Mouse (Mus musculus) liver, embryonic 15.5 days (tissue): ENCODE measurements around the gene A730061H03Rik. TPM values are rescaled to one million over a fixed set of nuclear protein-coding genes. Genes with fewer than 3 reads are reported as not detected.
A peak's percentile ranks its signal among the peaks of the same experiment; 100 is the strongest.

Experiments used
- ATAC-seq: fragments of 200-750 bp; cut with Nextera tagmentation; 2 replicates; pipeline ENCODE4 v1.8.0; 2017; ENCODE audit warnings: moderate number of reproducible peaks, mild to moderate bottlenecking, moderate library complexity; ENCODE audit not compliant: insufficient read depth
- H3K27ac ChIP-seq: fragments of 300-500 bp; sonication (generic); replicated peaks from 2 replicates; pipeline ENCODE4 v1.5.1; 2015; ENCODE audit warnings: mild to moderate bottlenecking, inconsistent platforms
- H3K27me3 ChIP-seq: fragments of 300-500 bp; sonication (generic); 2 replicates; pipeline ENCODE4 v1.6.1; 2015; ENCODE audit warnings: mild to moderate bottlenecking, inconsistent platforms
- H3K36me3 ChIP-seq: fragments of 300-500 bp; sonication (generic); replicated peaks from 2 replicates; pipeline ENCODE4 v1.6.1; 2015; ENCODE audit warnings: moderate library complexity, mild to moderate bottlenecking, inconsistent platforms
- H3K4me1 ChIP-seq: fragments of 300-500 bp; sonication (generic); replicated peaks from 2 replicates; pipeline ENCODE4 v1.6.1; 2015; ENCODE audit warnings: inconsistent platforms
- H3K4me2 ChIP-seq: fragments of 300-500 bp; sonication (generic); 2 replicates; pipeline ENCODE4 v1.6.1; 2015; ENCODE audit warnings: moderate library complexity, mild to moderate bottlenecking, inconsistent platforms
- H3K4me3 ChIP-seq: fragments of 300-500 bp; sonication (generic); replicated peaks from 2 replicates; pipeline ENCODE4 v1.5.1; 2015; ENCODE audit warnings: mild to moderate bottlenecking, inconsistent platforms
- H3K9ac ChIP-seq: fragments of 300-500 bp; sonication (generic); 2 replicates; pipeline ENCODE4 v1.6.1; 2015; ENCODE audit warnings: moderate library complexity, mild to moderate bottlenecking, inconsistent platforms
- H3K9me3 ChIP-seq: fragments of 300-500 bp; sonication (generic); replicated peaks from 2 replicates; pipeline ENCODE4 v1.6.1; 2016; ENCODE audit warnings: inconsistent platforms
- WGBS: fragments of 180-500 bp; shearing (Covaris S2); methylation state at CpG from one replicate; pipeline ENCODE4 v1.1.7; 2015; ENCODE audit warnings: mixed read lengths; ENCODE audit not compliant: insufficient replicate concordance; 5-methylcytosine and 5-hydroxymethylcytosine counted together
- polyA plus RNA-seq: library from polyadenylated mRNA; unstranded; fragments of >200 nt; fragmentation: Nextera tagmentation; extraction: Ambion mirVana; gene quantifications from 2 replicates; pipeline ENCODE4 v1.2.1, GENCODE M21; 2015

A730061H03Rik gene
- polyA plus RNA-seq, 1 experiment from 2014 or later: 1.6 TPM

DNA sequence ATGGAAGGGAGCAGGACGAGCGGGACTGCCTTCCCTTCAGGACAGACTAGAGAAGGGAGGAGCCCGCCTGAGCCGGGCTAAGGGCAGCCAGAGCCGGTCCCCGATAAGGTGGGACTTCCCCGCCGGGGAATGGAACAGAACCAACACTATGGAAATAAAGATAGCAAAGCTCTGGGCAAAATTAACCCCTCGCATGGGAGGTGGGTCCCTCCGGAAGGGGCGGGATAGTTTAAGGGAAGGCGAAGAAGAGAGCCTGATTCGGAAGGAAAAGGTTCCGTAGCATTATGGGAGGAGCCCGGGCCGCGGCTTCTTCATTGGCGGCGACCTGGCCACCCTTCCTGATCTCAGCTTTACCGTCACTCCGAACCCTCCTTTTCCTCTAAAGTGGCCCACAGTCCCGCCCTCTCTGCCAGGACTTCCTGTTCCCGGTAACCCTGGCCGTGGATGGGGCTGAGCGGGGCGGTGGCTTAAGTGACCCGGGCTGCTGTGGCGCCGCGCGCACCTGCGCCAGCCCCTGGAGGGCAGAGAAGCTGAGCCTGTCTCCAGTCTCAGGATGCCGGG, 31.2 kb upstream of the A730061H03Rik start, which contains the start of gene Rnf31:
Gene Rnf31 (plus strand): TSS at position 378 of the 561 bp plus-strand sequence.
- Histone ChIP-seq H3K4me3 (peak within 1 kb of the TSS; percentile 93), H3K27ac (peak within 1 kb of the TSS; percentile 99), H3K4me2 (peak within 1 kb of the TSS; percentile 94), H3K36me3 (peaks cover 45% of the 10 kb centered on the region), H3K27me3 (no peaks in the 10 kb centered on the region), H3K4me1 (peaks cover 53% of the 10 kb centered on the region), H3K9me3 (no peaks in the 10 kb centered on the region), H3K9ac (peak within 1 kb of the TSS; percentile 96)
- peak; percentile 90 for ATAC-seq
- WGBS: 0% methylated on average over 33 of the region's 33 CpGs

DNA sequence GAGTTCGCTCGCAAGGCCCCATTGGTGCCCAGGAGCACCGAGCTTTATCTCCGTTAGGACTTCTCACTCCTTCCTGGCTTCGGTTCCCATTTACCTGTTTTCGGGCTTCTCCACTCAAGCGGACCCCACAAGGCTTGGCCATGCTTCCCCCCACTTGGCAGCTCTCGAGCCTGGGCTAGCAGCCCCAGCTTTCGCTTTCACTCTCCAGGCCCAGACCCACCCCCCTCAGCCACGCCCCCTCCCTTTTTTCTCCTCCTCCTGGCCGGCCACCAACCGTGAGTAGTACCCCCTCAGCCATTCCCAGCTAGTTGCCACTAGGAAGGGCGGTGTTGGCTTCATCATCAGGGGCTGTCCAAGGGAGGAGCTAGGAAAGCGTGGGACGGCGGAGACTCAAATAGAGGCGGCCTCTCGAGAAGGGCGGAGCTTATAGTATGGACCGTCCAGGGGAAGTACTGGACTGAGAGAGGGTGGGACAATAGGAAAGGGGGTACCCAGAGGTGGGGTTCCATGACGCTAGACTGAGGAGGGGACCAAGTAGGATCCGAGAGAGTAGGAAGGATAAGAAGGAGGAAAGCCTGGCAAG, 30.6 kb upstream of the A730061H03Rik start, which contains the start of gene Psme2:
Gene Psme2 (minus strand): TSS at position 366 of the 583 bp plus-strand sequence.
- peak within 1 kb of the TSS; percentile 94 for H3K4me2 ChIP-seq
- H3K4me1 ChIP-seq: peaks cover 59% of the 10 kb centered on the region
- peak within 1 kb of the TSS; percentile 99 for H3K27ac ChIP-seq
- H3K9ac ChIP-seq: peak within 1 kb of the TSS; percentile 96
- H3K36me3 ChIP-seq: peaks cover 39% of the 10 kb centered on the region
- no peaks in the 10 kb centered on the region for H3K9me3 ChIP-seq
- H3K27me3 ChIP-seq: no peaks in the 10 kb centered on the region
- H3K4me3 ChIP-seq: peak within 1 kb of the TSS; percentile 93
- ATAC-seq: peak; percentile 88
- WGBS: under 1% methylated on average over 22 of the region's 22 CpGs

- peaks cover 30% of the 10 kb centered on the region for H3K36me3 ChIP-seq
- no peaks in the 10 kb centered on the region for H3K9me3 ChIP-seq
- no peak for ATAC-seq
- peak overlapping the region; percentile 96 for H3K9ac ChIP-seq
- peaks cover 66% of the 10 kb centered on the region for H3K4me1 ChIP-seq
- WGBS: 67% methylated on average over 11 of the region's 11 CpGs
- H3K4me2 ChIP-seq: peak overlapping the region; percentile 94
- no peaks in the 10 kb centered on the region for H3K27me3 ChIP-seq
- H3K4me3 ChIP-seq: peak overlapping the region; percentile 93
- H3K27ac ChIP-seq: peak overlapping the region; percentile 99
Measured at GRCm38 (mm10) chr14:55589771-55590448, 29.7 kb upstream of the A730061H03Rik start.

- Histone ChIP-seq H3K9ac (no peak overlapping the region; the same call in 1 of the 2 replicates), H3K27ac (no peak overlapping the region), H3K36me3 (peaks cover 23% of the 10 kb centered on the region), H3K4me1 (peaks cover 71% of the 10 kb centered on the region), H3K27me3 (no peaks in the 10 kb centered on the region), H3K4me2 (peak overlapping the region; percentile 94; the same call in 1 of the 2 replicates), H3K9me3 (no peaks in the 10 kb centered on the region), H3K4me3 (no peak overlapping the region)
- ATAC-seq: no peak
- WGBS: 91% methylated on average over 5 of the region's 5 CpGs
Measured at GRCm38 (mm10) chr14:55589271-55589670, 29.1 kb upstream of the A730061H03Rik start.

GRCm38 (mm10) chr14:55586149-55586548, 25.9 kb upstream of the A730061H03Rik start:
- H3K36me3 ChIP-seq: peaks cover 34% of the 10 kb centered on the region
- ATAC-seq: peak; percentile 32
- H3K4me2 ChIP-seq: peak overlapping the region; percentile 94
- H3K27ac ChIP-seq: peak overlapping the region; percentile 98
- WGBS: 16% methylated on average over 2 of the region's 2 CpGs
- no peaks in the 10 kb centered on the region for H3K27me3 ChIP-seq
- peaks cover 67% of the 10 kb centered on the region for H3K4me1 ChIP-seq
- H3K9ac ChIP-seq: peak overlapping the region; percentile 74
- no peaks in the 10 kb centered on the region for H3K9me3 ChIP-seq
- H3K4me3 ChIP-seq: peak overlapping the region; percentile 75

- Histone ChIP-seq H3K27ac (peak overlapping the region; percentile 98), H3K9ac (peak overlapping the region; percentile 74), H3K9me3 (no peaks in the 10 kb centered on the region), H3K27me3 (no peaks in the 10 kb centered on the region), H3K4me2 (peak overlapping the region; percentile 94), H3K36me3 (peaks cover 39% of the 10 kb centered on the region), H3K4me1 (peaks cover 69% of the 10 kb centered on the region), H3K4me3 (peak overlapping the region; percentile 75)
- WGBS: 9% methylated on average over 6 of the region's 6 CpGs
- ATAC-seq: peak; percentile 65
Measured at GRCm38 (mm10) chr14:55585566-55585960, 25.4 kb upstream of the A730061H03Rik start.

GRCm38 (mm10) chr14:55584702-55585565, 24.7 kb upstream of the A730061H03Rik start, which contains the start of gene Emc9:
Gene Emc9 (minus strand): TSS chr14:55585302.
- H3K27ac ChIP-seq: peak within 1 kb of the TSS; percentile 98
- H3K4me3 ChIP-seq: peak within 1 kb of the TSS; percentile 75
- H3K4me1 ChIP-seq: peaks cover 63% of the 10 kb centered on the region
- under 1% methylated on average over 43 of the region's 43 CpGs for WGBS
- no peaks in the 10 kb centered on the region for H3K9me3 ChIP-seq
- no peaks in the 10 kb centered on the region for H3K27me3 ChIP-seq
- H3K9ac ChIP-seq: peak within 1 kb of the TSS; percentile 74
- H3K36me3 ChIP-seq: peaks cover 46% of the 10 kb centered on the region
- peak; percentile 96 for ATAC-seq
- peak within 1 kb of the TSS; percentile 94 for H3K4me2 ChIP-seq

GRCm38 (mm10) chr14:55584303-55584701, 24.1 kb upstream of the A730061H03Rik start:
- Histone ChIP-seq H3K27ac (peak overlapping the region; percentile 98), H3K36me3 (peaks cover 48% of the 10 kb centered on the region), H3K9ac (peak overlapping the region; percentile 74), H3K4me1 (peaks cover 61% of the 10 kb centered on the region), H3K4me3 (peak overlapping the region; percentile 75), H3K9me3 (no peaks in the 10 kb centered on the region), H3K27me3 (no peaks in the 10 kb centered on the region), H3K4me2 (peak overlapping the region; percentile 94)
- WGBS: 18% methylated on average over 5 of the region's 5 CpGs
- no peak for ATAC-seq

DNA sequence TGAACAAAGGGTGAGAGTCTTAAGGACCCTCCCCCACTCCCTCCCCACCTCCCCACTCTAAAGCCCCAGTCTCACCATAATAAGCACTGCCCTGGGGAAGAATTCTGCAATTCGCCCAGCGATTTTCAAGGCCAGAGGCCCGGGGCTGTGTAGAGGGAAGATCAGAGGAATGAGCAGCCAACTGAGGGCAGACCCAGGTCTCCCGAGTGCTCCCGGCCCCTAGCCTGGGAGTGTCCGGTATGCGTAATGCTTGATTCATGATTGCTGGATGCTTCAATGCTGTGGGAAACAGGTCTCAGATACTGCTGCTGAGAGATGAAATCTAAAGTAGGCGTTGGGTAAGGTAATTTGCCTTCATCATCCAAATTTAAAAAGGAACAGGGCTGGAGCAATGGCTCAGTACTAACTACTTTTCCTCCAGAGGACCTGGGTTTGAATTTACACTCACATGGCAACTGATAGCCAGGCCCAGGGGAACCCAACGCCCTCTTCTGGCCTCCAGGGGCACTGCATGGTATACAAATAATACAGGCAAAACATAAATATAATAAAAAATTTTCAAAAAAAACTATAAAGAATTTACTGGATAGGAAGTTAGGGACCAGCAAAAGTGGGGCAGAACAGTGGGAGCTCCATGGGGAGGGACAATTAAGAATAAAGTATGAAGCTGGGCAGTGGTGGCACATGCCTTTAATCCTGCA, 21.9 kb upstream of the A730061H03Rik start:
- H3K27me3 ChIP-seq: no peaks in the 10 kb centered on the region
- ATAC-seq: no peak
- no peak overlapping the region for H3K4me3 ChIP-seq
- H3K4me1 ChIP-seq: peaks cover 72% of the 10 kb centered on the region
- no peaks in the 10 kb centered on the region for H3K9me3 ChIP-seq
- H3K9ac ChIP-seq: no peak overlapping the region
- H3K27ac ChIP-seq: 0 out of 2 replicates have a peak overlapping the region, but pooled peaks have one; percentile 10
- H3K4me2 ChIP-seq: no peak overlapping the region
- WGBS: 73% methylated on average over 9 of the region's 9 CpGs
- peaks cover 31% of the 10 kb centered on the region for H3K36me3 ChIP-seq

DNA sequence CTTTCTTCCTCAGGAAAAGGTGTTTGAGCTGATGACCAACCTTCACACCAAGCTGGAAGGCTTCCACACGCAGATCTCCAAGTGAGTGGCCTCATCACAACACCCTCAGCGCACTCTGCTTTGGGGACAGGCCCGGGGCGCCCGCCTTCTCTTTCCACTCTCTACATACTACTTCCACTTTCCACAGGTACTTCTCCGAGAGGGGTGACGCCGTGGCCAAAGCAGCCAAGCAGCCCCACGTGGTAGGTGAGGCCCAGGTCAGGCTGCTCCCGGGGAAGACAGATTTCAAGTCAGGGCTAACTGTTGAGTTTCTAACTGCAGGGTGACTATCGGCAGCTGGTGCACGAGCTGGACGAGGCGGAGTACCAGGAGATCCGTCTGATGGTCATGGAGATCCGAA, 20.5 kb upstream of the A730061H03Rik start:
- Histone ChIP-seq H3K27ac (no peak overlapping the region), H3K4me1 (peaks cover 66% of the 10 kb centered on the region), H3K4me3 (no peak overlapping the region), H3K36me3 (peaks cover 29% of the 10 kb centered on the region), H3K27me3 (no peaks in the 10 kb centered on the region), H3K9ac (no peak overlapping the region), H3K9me3 (no peaks in the 10 kb centered on the region), H3K4me2 (no peak overlapping the region)
- no peak for ATAC-seq
- 88% methylated on average over 16 of the region's 16 CpGs for WGBS
